Mouse (Mus musculus) cerebellum, postnatal 25 days (tissue): ENCODE measurements around the gene Uaca.

Experiments used
- DNase-seq, 2 experiments: peaks; one replicate each; pipeline ENCODE4 v3.0.0; 2021; ENCODE audit warnings: mixed read lengths in 2 of 2

Uaca gene

GRCm38 (mm10) chr9:60837449-60838141 lies 43.3 kb downstream of the Uaca start:
- no peak for DNase-seq

GRCm38 (mm10) chr9:60838331-60838872 lies 44.1 kb downstream of the Uaca start:
- DNase-seq, result no peak

GRCm38 (mm10) chr9:60841393-60841792 lies 47.1 kb downstream of the Uaca start:
- DNase-seq, result no peak

GRCm38 (mm10) chr9:60843415-60844076 lies 49.2 kb downstream of the Uaca start:
- no peak for DNase-seq

DNA sequence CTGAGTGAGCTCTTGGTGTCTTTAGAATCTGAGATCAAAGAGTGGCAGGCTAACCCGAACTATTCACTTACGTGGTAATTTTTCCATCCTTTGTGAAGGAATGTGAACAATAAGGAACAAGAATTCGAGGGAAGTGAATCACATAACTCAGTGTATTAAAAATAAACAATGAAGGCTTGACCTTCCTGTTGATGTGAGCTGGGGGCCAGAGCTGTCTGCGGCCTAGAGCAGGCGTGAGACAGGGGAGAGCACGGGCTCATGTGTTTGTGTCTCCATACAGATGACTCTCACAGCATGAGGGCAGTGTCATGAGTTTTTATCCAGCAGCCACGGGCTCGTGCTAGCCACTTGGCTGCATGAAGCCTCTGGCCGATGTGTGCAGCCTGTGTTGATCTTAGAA lies 54.4 kb downstream of the Uaca start:
- DNase-seq, result no peak

DNA sequence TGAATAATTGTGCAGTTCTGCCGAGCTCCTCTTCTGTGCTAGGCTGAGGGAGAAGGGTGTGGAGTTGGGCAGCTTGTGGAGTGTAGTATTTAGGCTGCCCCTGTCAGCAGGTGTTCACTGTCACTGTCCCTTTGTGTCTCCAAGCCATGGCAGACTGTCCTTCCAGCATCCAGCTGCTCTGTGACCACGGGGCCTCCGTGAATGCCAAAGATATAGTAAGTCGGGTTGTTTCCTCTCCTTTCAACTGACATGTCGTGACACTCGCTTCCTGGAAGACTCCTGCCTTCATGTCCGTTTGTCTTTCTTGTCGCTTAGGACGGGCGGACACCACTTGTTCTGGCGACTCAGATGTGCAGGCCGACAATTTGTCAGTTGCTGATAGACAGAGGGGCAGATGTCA lies 55.6 kb downstream of the Uaca start:
- DNase-seq, result no peak

DNA sequence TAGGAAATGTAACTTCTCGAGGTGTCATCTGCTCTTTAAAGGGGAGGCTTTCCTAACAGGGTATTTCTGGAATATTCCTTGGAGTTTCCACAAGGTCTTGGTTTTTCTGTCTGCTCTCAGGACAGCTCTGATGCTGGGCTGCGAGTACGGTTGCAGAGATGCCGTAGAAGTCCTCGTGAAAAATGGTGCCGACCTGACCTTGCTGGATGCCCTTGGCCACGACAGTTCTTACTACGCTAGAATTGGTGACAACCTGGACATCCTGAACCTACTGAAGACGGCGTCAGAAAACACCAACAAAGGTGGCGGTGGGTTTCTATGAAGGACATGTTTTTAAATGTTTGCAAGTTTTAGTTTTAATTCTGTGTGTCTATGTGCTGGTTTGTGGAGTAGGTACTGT lies 59.9 kb downstream of the Uaca start:
- no peak for DNase-seq

- peak; percentile 58 to 81 for DNase-seq
Measured at GRCm38 (mm10) chr9:60857833-60858232, 63.5 kb downstream of the Uaca start.

GRCm38 (mm10) chr9:60858306-60858960 lies 64.1 kb downstream of the Uaca start:
- DNase-seq, result peak in 1 of 2 experiments; percentile 45

- no peak for DNase-seq
Measured at GRCm38 (mm10) chr9:60859031-60859430, 64.7 kb downstream of the Uaca start.

GRCm38 (mm10) chr9:60861030-60861429 lies 66.7 kb downstream of the Uaca start:
- no peak for DNase-seq

- DNase-seq, result no peak
Measured at GRCm38 (mm10) chr9:60864664-60865063, 70.3 kb downstream of the Uaca start.

DNA sequence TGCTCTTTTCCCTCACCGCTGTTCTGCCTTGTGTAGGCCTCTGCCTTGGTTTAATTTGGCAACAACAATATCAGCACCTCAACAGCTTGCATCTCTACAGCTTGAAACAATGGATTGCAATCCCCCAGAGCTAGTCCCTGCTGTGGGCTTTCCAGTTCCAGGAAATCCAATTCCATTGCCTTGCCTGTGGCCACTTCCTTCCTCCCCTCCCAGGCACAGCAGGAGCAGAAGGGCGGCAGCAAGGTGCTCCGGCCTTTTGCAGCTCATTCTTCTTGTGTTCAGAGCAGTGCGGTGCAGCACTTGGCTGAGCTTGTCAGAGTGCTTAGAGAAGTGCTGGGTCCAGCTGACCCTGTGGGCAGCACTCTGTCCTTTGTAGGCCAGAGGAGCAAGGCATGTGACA lies 71.5 kb downstream of the Uaca start:
- peak; percentile 63 to 65 for DNase-seq

DNA sequence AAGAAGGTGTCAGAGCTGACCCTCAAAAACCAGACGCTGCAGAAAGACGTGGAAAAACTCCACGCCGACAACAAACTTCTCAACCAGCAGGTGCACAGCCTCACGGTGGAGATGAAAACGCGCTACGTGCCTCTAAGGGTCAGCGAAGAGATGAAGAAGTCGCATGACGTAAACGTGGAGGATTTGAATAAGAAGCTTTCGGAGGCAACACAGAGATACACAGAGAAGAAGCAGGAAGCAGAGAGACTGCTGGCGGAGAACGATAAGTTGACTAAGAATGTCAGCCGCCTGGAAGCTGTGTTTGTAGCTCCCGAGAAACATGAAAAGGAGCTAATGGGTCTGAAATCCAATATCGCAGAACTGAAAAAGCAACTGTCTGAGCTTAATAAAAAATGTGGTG lies 76.1 kb downstream of the Uaca start:
- DNase-seq, result no peak

DNA sequence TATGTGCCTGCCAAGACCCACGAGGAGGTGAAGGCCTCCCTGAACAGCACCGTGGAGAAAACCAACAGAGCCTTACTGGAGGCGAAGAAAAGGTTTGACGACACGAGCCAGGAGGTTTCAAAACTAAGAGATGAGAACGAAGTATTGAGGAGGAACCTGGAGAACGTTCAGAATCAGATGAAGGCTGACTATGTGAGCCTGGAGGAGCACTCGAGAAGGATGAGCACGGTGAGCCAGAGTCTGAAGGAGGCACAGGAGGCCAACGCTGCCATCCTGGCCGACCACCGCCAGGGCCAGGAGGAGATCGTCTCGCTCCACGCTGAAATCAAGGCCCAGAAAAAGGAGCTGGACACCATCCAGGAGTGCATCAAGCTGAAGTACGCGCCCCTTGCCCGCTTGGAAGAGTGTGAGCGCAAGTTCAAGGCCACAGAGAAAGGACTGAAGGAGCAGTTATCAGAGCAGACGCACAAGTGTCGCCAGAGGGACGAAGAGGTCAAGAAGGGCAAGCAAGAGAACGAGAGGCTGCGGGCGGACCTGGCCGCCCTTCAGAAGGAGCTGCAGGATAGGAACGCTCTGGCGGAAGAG lies 76.7 kb downstream of the Uaca start:
- no peak for DNase-seq

DNA sequence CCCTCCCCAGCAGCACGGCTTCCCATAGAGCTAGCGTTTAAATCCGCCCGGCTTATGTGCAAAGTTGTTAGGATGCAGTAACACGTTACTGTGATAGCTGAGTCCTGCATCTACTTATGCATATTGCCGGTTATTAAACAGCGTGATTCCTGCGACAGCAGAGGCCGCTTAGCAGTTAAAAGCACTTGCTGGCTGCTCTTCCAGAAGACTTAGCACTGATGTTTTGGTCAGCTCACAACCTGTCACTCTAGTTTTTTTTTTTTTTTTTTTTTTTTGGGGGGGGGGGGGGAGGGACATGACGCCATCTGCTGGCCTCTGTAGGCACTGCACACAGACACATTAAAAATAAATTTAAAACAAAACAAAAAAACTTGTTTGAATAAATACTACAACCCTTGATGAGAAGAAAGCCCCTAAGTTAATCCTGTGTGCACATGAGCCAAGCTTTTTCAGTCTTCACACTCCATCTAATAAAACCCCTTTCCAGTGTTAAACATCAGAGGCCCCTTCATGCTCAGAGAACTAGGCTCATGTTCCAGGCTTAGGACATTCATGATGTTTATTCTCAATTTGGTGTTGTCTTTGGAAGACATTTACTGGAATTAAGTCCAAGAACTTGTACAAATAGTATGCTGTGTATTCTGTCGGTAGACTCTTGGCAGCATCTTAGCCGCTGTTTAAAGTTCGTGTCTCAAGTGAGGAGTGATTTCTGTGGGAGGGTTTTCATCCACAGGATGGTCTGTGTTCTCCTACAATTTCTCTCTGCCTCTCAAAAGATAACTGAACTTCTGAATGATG lies 79.1 kb downstream of the Uaca start:
- DNase-seq, result no peak

DNA sequence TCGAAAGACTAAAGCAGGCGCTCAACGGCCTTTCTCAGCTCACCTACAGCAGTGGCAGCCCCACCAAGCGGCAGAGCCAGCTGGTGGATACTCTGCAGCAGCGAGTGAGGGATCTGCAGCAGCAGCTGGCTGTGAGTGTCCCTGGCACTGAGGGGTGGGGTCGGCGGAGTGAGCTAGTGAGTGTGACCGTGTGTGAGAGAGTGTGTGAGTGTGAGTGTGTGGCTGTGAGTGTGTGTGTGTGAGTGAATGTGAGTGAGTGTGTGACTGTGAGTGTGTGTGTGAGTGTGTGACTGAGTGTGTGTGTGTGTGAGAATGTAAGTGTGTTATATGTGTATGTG lies 79.7 kb downstream of the Uaca start:
- DNase-seq, result no peak

DNA sequence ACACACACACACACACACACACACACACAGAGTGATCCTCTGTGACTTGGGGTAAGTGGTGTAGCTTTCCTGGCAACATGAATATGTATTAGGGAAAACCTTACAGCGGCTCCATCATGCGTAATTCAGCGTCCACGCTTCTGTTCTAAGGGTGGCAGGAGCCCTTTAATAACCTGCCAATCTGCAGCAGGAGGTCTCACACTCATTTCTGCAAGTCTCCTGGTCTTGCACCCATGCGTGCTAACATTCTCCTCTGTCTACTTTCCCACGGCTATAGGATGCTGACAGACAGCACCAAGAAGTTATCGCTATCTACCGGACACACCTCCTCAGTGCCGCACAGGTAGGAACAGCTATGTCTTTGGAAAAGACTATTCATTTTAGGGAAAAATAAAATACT lies 81.7 kb downstream of the Uaca start:
- no peak for DNase-seq

DNA sequence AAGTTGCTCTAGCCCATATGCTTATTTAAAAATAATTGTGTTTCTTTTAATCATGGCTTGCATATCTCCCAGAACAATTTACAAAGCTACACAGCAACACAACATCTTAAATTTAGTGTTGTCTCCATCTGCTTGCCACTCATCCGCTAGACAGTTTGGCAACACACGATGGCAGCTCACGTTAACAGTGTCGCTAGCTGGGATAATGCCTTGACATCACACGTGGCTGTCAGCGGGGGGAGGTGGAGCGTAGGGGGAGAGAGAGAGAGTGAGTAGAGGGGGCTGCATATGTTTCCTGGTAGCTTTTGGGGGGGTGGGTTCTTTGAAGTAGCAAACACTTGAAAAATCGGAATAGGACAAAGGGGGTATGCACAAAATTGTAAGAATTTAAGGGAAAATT lies 82.2 kb downstream of the Uaca start:
- DNase-seq, result no peak

GRCm38 (mm10) chr9:60878051-60878557 lies 83.8 kb downstream of the Uaca start:
- DNase-seq, result no peak

DNA sequence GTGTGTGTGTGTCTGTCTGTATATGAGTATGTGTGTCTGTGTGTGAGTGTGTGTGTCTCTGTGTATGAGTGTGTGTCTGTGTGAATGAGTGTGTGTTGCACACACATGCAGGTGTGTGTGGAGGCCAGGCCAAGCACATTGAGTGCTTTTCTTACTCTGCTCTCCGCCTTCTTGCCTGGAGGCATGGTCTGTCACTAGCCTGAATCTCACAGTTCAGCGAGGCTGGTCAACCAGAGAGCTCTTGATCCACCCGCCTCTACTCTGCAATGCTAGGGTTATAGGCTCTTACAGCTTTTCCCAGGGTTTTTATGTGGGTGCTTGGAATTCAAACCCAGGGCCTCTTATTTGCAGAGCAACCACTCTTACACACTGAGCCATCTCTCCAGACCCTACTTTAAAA lies 84.3 kb downstream of the Uaca start:
- no peak for DNase-seq

DNA sequence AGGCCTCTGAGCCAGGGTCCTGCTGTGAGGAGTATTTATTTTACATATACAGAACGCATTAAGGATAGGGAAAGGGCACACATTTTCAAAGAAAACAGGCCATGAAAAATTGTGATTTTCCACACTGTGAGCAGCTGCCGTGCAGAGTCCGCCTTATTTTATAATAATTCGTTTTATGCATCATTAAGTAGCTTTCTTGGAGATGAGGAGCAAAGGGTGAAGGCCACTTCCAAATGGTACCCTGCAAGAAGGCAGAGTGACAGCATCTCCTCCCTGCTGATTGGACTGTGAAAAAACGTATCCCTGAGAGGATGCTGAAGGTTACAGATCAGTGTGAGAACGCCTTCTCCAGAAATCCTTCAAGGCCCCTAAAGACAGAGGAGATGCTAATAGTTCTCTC lies 90.8 kb downstream of the Uaca start:
- DNase-seq, result no peak
